Comparison of ENCODE assay signal across 12 mouse cellular contexts in the genomic region with DNA sequence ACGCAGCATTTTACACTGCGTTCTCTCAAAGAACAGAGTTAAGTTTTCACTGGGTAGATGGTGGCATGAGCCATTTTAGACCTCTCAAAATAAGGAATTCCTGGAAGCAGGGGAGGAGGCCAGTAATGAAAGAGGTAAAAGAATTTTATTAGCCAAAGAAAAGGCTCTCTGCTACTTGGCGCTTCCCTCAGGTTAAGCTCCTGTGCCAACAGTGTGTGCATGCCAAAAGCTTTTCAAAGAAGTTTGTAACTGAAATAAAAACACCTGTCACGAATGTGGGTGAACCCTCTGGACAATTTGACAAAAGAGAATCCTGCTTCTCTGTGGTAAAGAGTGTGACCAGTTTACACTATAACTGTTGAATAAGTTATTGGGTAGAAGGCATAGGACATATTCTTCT.
DNase-seq lines count a peak whose midpoint lies in the region.
"Had no signal": no experiment of that assay in that cellular context is flagged by ENCODE, and none has a peak within 500 bp of the region (broad histone marks: within the 10 kb centered on the region; RNA-seq: fewer than 3 reads in every experiment).

No protein-coding gene starts in this region.

- peak; percentile 19 to 28 for DNase-seq in cerebellum, postnatal 10 days
- no peak for DNase-seq in cerebellum, postnatal 4 days (ENCODE audit: low spot score in 2 of 2)
- peak; percentile 12 for DNase-seq in heart, adult 18-20 months
- DNase-seq in heart, postnatal 25 days (ENCODE audit: low spot score) = no peak
- peak; percentile 39 for DNase-seq in kidney, adult 9 months
- DNase-seq in kidney, postnatal 4 days = no peak
- peak; percentile 30 for DNase-seq in gonadal fat pad, adult 2 months (ENCODE audit: low read depth)
- DNase-seq: gastrocnemius, postnatal 36 days; lung, embryonic 14.5 days; midbrain, embryonic 14.5 days; right cerebral cortex, postnatal 25 days; thymus, postnatal 14 days had no signal

- intact Hi-C loops in heart, postnatal 25 days (cut with DNase I) = no loop called here

Comparison
In these comparisons a context has a peak if more than half of its experiments do, and no peak if none do; other contexts are left out.
1. DNase-seq: peak in cerebellum, postnatal 10 days (2 of 2), heart, adult 18-20 months (2 of 2), kidney, adult 9 months (single experiment) and gonadal fat pad, adult 2 months (single experiment); none in cerebellum, postnatal 4 days (0 of 2), heart, postnatal 25 days (single experiment) and kidney, postnatal 4 days (0 of 2).